Mouse (Mus musculus) thymus, postnatal 4 days (tissue): Measurements from ENCODE around the gene Cant1.
"Not testable (repeated sequence)": the region's sequence is repeated elsewhere in the genome, so short reads cannot be mapped to it uniquely, and the experiment has no call there.

Experiments used
- DNase-seq: peaks from one replicate; pipeline ENCODE4 v3.0.0; 2021

Gene Cant1

GRCm38 (mm10) chr11:118406521-118406920 is 12.4 kb downstream of the Cant1 start:
- peak; percentile 10 for DNase-seq

GRCm38 (mm10) chr11:118405311-118405710 is 13.6 kb downstream of the Cant1 start:
- DNase-seq: peak; percentile 9

- DNase-seq: peak; percentile 9
Observed at GRCm38 (mm10) chr11:118403951-118404899, 14.7 kb downstream of the Cant1 start.

GRCm38 (mm10) chr11:118403183-118403582 is 15.7 kb downstream of the Cant1 start:
- peak; percentile 5 for DNase-seq

- DNase-seq: peak; percentile 69
Observed at GRCm38 (mm10) chr11:118401760-118402280, 17.1 kb downstream of the Cant1 start, which contains the start of gene Lgals3bp. Gene Lgals3bp (minus strand): TSS chr11:118402092.

- peak; percentile 40 for DNase-seq
Observed at GRCm38 (mm10) chr11:118401195-118401594, 17.7 kb downstream of the Cant1 start.

GRCm38 (mm10) chr11:118400566-118400936 is 18.3 kb downstream of the Cant1 start:
- peak; percentile 24 for DNase-seq

- DNase-seq: peak; percentile 20
Observed at GRCm38 (mm10) chr11:118399891-118400565, 18.9 kb downstream of the Cant1 start.

- peak; percentile 41 for DNase-seq
Observed at GRCm38 (mm10) chr11:118397806-118398530, 20.9 kb downstream of the Cant1 start.

- DNase-seq: peak; percentile 5
Observed at GRCm38 (mm10) chr11:118394538-118394937, 24.3 kb downstream of the Cant1 start.

- DNase-seq: peak; percentile 5
Observed at GRCm38 (mm10) chr11:118393991-118394390, 24.9 kb downstream of the Cant1 start.

GRCm38 (mm10) chr11:118387816-118388215 is 31.1 kb downstream of the Cant1 start:
- DNase-seq: peak; percentile 4

- peak; percentile 93 for DNase-seq
Observed at GRCm38 (mm10) chr11:118379251-118380009, 39.5 kb downstream of the Cant1 start.

GRCm38 (mm10) chr11:118378656-118379055 is 40.2 kb downstream of the Cant1 start:
- no peak for DNase-seq

GRCm38 (mm10) chr11:118376323-118376722 is 42.6 kb downstream of the Cant1 start:
- DNase-seq: not testable (repeated sequence)

GRCm38 (mm10) chr11:118375881-118376280 is 43.0 kb downstream of the Cant1 start:
- DNase-seq: no peak

GRCm38 (mm10) chr11:118375461-118375860 is 43.4 kb downstream of the Cant1 start:
- no peak for DNase-seq

GRCm38 (mm10) chr11:118375006-118375405 is 43.9 kb downstream of the Cant1 start:
- DNase-seq: no peak

- DNase-seq: no peak
Observed at GRCm38 (mm10) chr11:118374506-118374905, 44.4 kb downstream of the Cant1 start.

- DNase-seq: no peak
Observed at GRCm38 (mm10) chr11:118372641-118373040, 46.2 kb downstream of the Cant1 start.

GRCm38 (mm10) chr11:118371876-118372275 is 47.0 kb downstream of the Cant1 start:
- no peak for DNase-seq

GRCm38 (mm10) chr11:118369657-118370056 is 49.2 kb downstream of the Cant1 start:
- DNase-seq: peak; percentile 6
